Mouse (Mus musculus) cortical plate, adult 2 months (tissue): ENCODE data around the gene Dnajb12.

Experiments used
- CTCF ChIP-seq: fragments of 200-500 bp; IDR thresholded peaks from 2 replicates; pipeline ENCODE4 v1.5.1; 2011; ENCODE audit warnings: mild to moderate bottlenecking, control low read depth, low read length; ENCODE audit not compliant: insufficient read depth; ENCODE audit errors: extremely low read depth
- POLR2A ChIP-seq: fragments of 200-500 bp; IDR thresholded peaks from 2 replicates; pipeline ENCODE4 v1.6.1; 2011; ENCODE audit warnings: mild to moderate bottlenecking, low read length, control low read depth; ENCODE audit not compliant: insufficient read depth; ENCODE audit errors: extremely low read depth

- TF ChIP-seq CTCF (no peak), POLR2A (no peak)
These were observed 49.5 kb upstream of the Dnajb12 start for GRCm38 (mm10) chr10:59829886-59830285.
